ENCODE assay signal across 1 mouse cellular context in genomic region chr9:44879694-44880271, GRCm38 (mm10).
TF ChIP-seq lines count a peak whose summit lies in the region.

No protein-coding gene starts in this region.

TF ChIP-seq in CH12.LX, 34 proteins besides CTCF, POLR2A, EP300 and RAD21 (continued from another document):
- TF ChIP-seq NELFE (IDR thresholded peaks at IDR 0.05; ENCODE audit: low read depth, low read length) (no peak), HCFC1 (IDR thresholded peaks at IDR 0.05; ENCODE audit: low read depth, low read length) (no peak; the same call in 1 of the 2 replicates), ZKSCAN1 (IDR thresholded peaks at IDR 0.05; ENCODE audit: borderline replicate concordance, low read depth, low read length) (no peak), BHLHE40 (IDR thresholded peaks at IDR 0.05; ENCODE audit: low read depth, low read length) (no peak)
TF ChIP-seq in CH12.LX: peak in this region for 6.
